Mouse (Mus musculus) left cerebral cortex, adult 11 months (tissue): ENCODE data around the gene Txnrd1.
A peak's percentile ranks its signal among the peaks of the same experiment; 100 is the strongest.

Source experiments
- DNase-seq: peaks from one replicate; pipeline ENCODE4 v3.0.0; 2022; ENCODE audit warnings: low spot score

The Txnrd1 gene

DNA sequence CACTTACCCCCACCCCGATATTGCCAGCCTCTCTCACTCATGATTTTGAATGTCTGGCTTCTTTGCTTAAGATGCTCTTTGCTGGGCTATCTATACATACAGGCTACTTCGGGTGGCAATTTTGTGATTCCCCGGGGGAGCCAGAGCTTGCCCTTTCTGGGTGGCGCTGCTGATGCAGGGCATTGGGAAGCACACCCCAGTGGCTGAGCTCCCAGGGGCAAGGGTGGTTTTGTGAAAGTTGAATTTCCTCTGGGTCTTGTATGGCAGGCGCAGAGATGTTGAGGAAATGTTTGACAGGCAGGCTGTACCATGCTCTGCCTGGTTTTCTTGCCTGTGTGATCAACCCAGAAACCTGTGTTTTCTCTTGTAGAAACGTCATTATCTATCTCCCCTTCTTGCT is 15.1 kb upstream of the Txnrd1 start:
- DNase-seq = no peak

DNA sequence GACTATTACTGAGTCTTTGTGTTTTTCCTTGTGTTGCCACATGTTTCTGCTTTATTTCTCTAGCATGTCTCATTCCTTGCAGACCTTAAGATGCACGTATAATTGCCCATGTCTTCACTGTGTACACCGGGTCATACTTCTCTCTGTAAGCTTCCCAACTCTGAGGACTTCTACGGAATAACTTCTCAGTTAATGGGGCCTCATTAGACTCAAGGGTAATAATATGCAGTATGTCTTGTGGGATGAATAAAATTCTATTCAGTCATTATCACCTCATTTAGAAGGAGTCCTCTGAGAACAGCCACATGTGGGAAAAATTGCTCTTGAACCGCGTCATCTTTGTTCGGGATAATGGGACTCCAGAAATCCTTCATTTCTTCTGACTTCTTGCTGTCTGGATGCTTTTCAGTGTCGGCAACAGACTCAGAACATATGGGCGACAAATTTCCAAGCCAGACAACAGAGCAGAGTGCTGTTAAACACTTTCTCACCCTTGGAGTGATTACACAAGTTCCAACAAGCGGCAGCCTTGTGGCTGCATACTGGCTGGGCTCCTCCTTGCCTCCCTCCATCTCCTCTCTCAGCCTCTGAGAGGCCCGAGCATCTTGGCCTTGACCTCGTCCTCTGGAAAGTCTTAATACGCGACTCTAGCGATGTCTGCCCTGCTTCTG is 10.5 kb upstream of the Txnrd1 start:
- DNase-seq = no peak

DNA sequence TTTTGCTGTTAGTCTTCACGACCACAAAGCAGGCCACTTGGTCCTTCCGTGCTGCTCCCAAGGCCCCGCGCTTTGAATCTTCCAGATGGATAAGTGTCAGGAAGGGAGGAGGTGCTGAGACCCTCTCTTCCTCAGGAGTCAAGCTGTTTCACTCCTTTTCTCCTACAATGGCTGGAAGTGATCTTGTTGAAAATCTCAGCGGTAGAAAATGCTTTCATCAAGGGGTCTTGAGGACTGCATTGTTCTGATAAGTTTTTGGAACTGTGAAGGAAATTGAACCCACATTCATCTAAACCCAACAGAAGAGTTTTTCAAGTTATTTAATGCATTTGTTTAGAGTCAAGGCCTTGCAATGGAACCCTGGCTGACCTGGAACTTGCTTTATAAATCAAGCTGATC is 10.0 kb upstream of the Txnrd1 start:
- DNase-seq = no peak

DNA sequence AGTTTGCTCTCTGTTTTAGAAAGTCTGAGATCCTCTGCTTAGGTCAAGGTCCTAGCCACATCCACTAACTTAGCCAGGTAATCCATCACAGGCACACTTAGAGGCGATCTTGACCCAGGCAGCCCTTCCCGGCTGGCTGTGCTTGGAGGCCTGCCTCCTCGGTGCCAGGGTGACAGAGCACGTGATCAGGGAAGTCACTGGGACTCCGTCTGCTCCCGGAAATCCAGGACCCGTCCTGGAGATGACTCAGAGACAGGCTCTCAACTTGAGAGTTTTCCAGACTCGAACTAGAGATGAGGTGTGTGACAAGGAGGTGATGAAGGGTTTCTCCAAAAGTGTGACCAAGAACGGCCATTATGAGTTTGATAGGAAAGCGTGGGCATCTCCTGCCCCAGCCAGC is 9.2 kb upstream of the Txnrd1 start:
- no peak for DNase-seq

DNA sequence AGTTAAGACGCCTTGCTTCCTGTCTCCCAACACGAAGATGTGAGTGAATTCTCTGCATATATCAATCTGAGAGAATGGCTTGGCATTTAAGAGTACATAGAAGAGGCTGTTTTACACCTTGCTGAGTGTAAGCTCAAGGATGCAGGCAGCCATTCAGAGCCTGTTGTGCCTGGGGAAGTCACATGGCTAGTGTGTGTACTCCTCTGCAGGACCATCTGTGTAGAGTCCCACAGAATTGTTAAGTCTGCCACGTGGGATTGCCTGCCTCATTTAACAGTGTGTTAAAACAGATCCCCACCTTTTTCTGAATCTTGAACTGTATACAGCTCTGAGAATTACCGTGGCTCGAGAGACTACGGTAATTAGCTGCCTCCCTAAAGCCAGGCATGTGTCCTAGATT is 7.2 kb upstream of the Txnrd1 start:
- DNase-seq = no peak

DNA sequence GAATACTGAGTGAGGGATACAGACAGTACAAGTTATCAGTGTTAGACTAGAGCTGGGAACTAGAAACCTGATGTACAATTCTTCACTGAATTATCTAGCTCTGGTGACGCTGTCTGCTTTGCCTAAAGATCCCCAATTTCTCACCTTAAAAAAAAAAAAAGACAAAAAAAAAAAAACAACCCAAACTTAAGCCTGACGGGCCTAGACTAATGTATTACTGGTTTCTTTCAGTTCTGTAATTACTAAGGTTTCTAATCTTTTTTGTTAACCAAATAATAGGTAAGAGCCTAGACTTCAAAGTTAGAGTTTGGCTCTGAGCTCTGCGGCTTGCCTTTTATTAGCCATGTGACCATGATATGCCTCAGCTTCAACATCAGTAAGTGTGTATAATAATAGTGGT is 2.1 kb downstream of the Txnrd1 start:
- DNase-seq = no peak

DNA sequence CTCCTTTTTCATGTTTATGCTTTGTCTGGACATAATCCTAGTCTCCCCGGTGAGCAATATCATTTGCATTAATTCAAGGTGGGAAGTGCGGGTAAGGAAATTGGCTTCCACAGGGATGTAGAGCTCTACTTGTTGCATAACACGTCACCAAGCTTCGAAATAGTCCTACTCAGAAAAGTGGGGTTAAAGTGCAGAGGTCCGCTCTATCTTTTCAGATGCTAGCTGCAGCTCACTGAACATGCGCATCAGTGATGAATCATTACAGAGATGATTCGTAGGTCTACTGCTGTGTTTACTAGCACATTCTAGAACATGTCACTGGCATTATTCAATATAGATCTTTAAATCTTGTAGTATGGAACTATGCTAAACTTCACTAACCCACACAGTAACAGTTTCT is 4.6 kb downstream of the Txnrd1 start:
- DNase-seq = no peak

DNA sequence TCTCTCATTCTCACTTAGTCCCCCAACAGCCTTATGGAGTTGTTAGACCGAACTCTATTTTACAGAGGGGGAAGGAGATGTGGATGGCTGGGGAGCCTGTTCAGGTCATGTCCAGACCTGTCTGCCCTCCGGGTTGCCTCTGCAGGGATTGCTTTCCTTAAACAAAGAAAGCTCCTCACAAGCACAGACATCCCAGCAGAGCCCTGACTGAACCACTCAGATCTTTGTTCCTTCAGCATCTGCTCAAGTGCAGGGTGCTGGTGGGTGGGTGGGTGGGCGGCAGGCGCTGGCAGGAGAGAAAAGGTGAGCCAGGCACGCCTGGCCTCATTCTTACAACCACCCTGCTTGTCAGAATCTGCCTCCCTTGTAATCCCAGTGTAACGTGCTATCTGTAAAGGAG is 10.3 kb downstream of the Txnrd1 start:
- DNase-seq = no peak

DNA sequence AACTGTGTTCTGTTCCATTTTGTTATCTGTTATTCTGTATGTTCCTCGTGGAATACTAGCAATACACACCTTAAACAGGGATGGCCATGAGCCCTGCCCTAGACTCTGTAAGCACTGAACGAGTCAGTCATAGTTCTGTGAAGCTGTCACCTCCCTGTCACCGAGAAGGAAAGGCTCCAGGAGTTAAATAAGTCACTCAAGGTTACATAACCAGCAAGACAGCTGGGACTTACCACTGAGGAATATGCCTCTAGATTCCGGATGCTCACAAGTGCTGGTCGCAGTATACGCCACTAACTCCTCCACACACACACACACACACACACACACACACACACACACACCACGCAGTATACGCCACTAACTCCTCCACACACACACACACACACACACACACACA is 11.0 kb downstream of the Txnrd1 start:
- no peak for DNase-seq

DNA sequence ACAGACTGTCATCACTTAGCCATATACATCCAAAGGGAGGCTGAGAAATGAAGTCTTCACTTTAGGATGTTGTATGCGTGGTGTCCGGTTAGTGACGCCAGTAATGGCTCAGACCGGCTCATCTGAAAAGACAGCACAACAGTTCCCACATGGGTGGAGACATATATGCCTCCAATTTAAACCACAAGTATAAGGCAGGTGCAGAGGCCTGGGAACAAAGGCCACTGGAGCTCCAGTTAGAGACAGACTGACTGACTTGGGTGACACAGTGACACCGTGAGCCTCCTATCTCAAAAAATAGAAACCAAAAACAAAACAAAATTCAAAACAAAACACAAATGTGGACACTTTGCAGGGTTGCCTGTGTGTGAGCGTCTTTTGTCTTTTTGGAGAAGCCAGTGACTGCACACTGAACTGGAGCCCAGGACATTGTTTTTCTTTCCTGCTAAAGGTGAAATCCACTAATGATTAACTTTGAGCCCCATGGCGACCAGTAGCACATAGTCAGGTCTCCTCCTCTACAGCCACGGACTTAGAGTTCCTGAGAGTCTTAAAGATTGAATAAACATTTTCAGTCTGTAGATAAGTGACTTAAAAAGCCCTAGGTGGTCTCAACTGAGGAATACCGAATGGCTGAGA is 14.2 kb downstream of the Txnrd1 start:
- no peak for DNase-seq

DNA sequence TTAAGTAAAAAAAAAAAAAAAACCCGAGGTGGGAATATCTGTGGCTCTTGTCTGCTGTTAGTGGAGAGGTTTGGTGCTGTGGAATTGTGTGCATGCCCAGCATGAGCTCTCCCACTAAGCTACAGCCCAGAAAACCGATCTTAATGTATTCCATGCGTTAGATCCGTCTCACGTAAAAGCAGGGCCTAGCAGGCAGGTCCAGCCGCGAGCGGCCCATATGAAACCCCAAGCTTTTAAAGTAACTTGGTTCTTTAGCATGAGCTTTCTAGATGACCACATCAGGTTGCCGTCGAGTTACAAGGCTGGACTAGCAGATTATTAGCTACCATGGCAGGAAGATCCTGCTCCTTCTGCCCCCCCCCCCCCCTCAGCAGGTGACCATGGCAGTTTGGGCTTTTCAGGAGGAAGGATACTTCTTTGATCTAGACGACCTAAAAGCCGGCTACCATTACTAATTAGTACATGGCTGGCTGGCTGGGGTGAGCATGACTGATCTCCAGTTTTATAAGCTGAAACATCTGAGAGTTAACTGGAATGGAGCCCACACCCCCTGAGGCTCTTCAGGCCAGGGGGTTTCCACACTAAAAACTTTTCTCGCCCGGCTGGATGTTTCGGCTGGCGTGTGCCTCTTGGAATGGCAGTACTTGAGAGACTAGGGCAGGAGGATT is 16.1 kb downstream of the Txnrd1 start:
- no peak for DNase-seq

DNA sequence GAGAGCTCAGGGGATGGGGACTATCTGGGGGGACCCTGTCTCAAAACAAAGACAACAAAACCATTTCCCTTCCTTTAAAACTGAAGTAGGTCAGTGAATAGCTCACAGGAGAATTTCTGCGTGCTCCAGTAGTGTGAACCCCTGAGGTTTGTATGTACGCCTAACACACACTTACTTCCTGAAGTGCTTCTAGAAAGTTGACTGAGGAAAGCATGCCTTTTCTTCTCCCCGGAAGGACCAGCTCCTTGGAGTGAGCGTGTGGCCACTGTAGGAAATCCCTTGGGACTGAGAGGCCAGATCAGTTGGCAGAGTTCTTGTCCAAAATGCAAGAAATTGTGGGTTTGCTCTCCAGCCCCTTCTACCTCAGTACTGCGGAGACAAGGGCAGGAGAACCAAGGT is 16.6 kb downstream of the Txnrd1 start:
- no peak for DNase-seq

DNA sequence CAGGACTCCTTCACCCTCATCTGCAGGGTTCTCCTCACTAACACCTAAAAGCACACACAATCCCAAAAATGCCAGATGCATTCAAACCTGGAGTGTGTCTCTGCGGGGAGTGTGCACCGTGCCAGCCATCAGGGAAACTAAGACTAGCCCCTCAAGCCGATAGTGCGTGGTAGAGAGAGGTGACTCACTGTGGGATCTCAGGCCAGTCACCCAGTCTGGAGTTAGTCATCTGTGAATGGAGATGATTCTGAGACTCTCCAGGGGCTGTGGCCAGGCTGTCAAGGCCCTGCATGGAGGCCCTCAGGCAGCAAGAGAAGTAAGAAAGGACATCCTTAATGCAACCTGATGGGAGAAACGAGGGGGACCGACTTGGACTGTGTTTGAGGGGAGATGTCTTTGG is 18.0 kb downstream of the Txnrd1 start:
- no peak for DNase-seq

DNA sequence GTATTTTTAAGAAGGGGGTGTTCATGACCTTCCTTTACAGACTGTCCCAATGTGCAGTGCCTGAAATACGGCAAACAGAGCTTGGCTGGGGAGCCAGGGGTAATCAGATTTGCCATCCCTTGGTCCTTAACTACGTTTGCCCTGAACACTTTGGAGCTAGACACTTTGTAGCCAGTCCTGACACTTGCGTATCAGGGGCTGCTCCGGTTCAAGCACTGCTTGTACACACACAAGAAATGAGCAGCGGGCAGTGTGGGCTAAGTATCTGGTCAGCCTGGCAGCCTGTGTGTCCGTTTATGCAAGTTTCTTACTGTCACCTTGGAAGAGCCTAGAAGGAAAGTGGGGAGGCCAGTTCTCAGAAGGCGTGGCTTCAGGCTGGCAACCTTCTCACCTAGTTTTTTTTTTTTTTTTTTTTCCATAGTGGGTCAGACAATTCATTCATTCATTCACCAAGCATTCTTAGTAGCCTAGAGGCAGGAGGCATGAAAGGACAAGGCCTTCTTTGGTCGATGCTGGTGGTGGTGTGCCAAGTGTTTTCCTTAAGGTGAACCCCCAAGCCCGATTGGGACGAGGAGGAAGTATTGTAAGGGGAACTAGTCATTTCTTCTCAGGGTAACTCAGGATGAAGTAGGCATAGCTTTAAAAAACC is 24.4 kb downstream of the Txnrd1 start:
- no peak for DNase-seq

DNA sequence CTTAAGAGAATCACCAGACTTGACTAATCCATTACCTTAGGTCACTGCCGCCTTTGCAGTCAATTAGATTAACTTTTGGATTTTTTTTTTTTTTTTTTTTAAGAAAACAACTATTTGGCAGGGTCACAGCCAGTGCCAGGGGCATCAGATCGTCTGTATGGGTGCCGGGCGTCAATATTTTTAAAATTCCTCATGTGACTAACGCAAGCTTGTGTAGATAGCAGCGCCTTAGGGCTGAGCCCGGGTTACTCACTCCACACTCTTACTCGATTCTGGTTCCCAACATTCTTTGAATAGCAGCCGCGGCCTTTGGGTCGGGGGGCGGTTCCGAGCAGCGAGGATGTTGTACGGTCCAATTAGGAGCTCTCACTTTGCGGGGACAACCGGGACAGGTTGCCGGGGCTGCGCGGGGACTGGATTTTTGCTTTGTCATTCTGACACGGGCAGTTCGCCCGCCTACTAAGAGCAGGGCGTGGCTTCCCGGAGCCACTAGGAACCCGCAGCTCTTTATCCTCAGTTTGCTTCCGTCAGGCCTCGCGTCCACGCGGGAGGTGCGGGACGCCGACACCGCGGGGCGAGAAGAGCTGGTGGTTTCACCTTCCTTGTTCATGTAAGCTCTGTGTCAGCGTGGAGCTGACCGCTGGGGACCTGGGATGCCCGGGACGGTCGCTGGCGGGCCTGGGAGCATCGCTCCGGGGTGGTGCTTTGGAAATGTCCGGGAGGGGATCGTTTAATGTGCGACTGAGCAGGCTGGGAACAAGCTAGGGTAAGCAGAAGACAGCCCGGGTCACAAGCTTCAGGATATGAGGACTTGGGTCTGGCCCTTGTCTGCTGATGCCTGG is 25.2 kb downstream of the Txnrd1 start:
- peak; percentile 88 for DNase-seq

DNA sequence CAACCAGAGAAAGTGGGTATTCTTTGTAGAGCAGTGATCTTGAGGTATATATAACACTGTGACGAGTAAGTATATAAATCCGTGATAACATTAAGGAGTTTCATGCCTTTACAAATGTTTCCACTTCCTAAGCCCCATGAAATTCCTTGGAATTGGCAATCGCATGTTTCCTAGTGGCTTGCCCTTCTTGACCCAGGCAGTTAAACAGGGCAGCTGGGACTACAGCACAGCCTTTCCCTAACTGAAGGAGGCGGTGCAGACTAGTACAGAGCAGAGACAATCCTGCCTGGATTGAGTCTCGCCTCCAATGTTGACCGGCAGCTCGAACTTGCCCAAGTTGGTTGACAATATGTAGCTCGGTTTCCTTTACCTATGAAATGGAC is 25.8 kb downstream of the Txnrd1 start:
- DNase-seq = no peak

DNA sequence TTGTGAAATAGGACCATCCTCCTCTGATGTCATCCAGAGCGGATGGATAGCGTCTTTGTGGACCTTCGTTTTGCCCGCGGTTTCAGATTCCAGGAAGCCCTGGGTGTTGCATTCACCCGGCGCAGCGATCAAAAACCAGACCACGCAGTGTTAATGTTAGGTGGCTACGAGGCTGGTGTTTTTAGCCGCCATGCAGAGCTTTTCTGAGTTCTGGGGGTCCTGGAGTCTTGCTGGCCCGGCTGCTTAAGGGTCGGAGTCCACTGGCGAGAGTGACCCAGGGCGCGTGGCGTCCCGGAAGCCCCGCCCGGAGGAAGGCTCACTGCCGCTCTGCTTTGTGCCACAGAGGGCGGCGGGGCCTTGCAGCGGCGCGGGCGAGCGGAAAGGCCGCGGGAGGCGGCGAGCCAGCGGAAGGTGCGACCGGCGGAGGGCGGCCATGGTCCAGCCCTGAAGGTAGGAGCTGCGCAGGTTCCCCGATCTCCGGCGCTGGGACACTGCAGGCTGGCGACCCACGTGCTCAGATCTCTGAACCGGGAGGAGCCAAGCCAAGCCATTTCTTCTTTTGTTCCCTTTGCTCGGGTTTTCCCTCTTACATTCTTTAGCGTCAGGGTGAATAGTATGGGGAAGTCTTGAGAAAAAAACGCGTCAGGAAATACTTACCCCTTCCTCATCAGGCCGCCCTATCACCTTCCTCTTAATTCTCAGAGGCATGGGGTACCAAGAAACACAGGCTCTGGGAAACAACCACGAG is 26.6 kb downstream of the Txnrd1 start:
- DNase-seq = no peak

DNA sequence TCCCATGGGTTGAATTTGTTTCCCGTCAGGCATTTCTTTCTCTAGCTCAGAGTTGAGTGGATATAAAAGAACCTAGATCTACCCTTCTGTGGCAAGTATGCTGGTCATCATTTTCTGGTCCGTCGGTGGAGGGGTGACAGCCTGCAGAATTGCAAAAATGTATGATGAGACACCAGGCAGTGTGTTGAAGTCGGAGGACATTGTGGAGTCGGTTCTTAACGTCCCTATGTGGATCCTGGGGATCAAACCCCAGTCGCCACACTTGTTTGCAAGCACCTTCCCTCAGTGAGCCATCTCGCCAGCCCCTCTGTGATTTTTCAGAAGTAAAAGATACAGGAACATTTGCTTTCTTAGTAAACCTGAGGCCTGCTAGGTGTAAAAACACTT is 27.2 kb downstream of the Txnrd1 start:
- no peak for DNase-seq

DNA sequence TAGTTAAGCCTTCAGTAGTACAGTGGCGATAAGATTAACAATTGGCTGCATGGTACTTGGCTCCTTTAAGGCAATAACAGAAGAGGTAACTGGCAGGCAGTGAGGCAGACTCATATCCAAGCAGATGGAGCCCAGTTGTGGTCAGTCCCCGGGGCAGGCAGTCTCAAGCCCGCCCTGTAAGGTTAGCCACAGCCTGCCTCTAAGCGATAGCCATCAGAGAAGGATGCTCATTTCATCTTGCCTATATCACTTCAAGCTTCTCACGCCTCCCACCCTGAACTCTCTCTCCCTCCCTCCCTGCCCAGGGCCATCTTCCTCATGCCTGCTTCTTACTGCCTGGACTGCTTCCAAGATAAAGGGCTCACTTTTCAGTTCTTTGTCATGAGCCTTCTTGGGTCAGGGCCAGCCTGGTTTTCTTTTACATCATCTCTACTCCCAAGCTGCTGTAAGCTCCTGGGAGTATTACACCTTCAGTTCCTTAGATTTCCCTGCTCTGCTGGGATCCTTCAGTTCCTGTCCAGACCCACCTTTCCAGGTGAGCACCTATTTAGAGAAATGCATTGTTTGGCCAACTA is 29.4 kb downstream of the Txnrd1 start:
- DNase-seq = no peak

DNA sequence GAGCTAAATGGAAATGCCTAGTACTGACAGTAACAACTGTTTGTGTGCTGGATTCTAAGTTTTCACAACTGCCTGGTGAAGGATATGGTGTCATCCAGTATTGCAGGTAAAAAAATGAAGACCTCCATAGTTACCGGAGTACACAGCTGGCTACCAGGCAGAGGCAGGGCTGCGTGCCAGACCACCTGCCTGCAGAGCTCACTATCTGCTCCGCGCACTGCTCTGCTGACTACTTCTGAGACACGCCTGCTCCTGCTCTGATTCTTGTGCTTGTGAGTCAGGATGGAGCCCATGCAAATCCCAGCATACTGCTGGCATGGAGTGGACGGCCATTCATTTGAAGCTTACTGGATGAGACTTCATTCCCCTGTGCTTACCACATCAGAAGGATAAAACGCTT is 30.1 kb downstream of the Txnrd1 start:
- DNase-seq = no peak

DNA sequence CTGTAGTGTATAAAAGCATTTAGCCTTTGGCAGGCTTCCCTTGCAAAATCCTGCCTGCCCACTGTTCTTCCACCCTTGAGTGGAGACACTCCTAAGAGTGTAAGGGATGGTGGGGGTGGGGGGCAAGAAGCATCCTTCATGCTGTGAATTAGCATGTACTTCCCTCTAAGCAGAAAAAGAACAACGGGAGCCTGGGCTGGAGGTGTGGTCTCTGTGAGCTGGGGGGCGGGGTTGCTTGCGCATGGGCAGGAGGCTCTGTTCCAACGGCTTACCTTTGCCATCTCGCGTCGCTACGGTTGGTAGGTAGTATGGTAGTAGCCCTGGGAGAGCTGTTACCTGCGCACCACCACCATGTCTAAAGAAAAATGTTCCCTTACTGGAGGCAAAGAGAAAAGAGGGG is 32.6 kb downstream of the Txnrd1 start, which contains the start of gene Eid3:
Gene Eid3 (plus strand): TSS at position 271 of the 400 bp plus-strand sequence.
- no peak for DNase-seq
